Mouse (Mus musculus) c-Kit-positive CD71-positive TER-119-positive erythroid progenitor cells, embryonic 14.5 days (primary cell): ENCODE measurements around the gene Lrrc46.

Experiments used
- DNase-seq: peaks from one replicate; pipeline ENCODE4 v3.0.0-alpha.2; 2013; ENCODE audit warnings: low spot score

Lrrc46 gene

GRCm38 (mm10) chr11:97049492-97050085 is 8.4 kb upstream of the Lrrc46 start:
- DNase-seq = no peak

- DNase-seq = no peak
These were observed 7.0 kb upstream of the Lrrc46 start for GRCm38 (mm10) chr11:97048090-97048650.

GRCm38 (mm10) chr11:97045861-97046260 is 4.7 kb upstream of the Lrrc46 start:
- DNase-seq = no peak

DNA sequence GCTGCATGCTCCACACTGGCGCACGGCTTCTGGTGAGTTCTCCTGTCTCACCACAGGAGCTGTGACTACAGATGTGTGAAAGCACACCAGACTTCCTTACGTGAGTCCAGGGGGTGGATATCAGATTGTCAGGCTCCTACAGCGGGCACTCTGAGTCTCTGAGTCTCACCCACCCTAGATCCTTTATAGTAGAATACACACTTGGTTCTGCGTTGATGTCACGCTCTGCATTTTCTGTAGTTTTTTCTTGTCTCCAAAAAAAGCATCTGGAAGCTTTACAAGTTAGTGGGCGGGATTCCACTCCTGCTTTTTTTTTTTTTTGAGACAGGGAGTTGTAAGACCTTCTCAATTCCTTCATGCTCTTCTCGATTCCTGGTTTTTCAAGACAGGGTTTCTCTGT is 3.7 kb upstream of the Lrrc46 start:
- no peak for DNase-seq

DNA sequence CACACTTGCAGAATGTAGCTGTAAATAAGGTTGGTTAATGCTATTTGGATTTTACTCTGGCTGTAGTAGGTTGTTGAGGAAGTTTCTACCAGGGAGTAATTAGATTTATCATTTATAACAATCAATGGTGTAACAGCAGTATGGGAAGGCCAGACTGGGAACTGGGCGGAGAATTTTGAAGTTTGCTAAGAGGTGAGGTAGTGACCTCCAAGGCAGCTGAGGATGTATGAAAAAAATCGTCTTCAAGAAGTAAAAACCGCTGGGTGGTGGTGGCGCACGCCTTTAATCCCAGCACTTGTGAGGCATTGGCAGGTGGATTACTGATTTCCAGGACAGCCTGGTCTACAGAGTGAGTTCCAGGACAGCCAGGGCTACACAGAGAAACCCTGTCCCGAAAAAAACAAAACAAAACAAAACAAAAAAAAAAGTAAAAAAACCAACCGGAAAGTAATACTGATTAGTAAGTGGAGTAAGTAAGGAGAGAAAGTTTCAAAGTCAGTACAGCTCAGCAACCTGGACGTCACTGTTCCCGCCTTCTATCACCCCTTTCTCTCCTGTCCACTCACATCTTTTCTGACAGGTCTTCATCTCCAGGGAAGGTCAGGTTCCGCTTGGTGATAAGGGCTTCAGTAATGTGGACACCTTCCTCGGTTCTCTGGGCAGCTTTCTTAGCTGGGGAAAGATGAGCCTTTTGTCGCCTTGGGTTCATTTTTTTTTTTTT is 746 bp downstream of the Lrrc46 start:
- no peak for DNase-seq

DNA sequence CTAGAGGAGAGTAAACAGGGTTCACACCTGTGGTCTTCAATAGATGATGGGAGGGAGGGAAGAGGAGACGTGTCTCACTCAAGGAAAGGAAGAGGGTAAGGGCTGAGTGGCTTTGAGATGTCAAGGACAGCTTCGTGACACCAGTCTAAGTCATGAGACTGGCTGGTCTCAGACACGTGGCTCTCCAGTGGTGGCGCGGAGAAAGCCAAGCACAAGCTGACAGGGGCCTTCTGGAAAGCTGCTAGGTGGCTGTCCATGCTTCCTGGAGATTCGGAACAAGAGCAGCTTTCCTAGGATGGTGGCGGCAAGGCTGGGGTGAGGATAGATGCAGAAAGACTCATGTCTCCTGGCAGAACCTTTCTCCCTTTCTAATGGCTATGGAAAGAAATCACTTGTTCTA is 2.3 kb downstream of the Lrrc46 start:
- DNase-seq = no peak

DNA sequence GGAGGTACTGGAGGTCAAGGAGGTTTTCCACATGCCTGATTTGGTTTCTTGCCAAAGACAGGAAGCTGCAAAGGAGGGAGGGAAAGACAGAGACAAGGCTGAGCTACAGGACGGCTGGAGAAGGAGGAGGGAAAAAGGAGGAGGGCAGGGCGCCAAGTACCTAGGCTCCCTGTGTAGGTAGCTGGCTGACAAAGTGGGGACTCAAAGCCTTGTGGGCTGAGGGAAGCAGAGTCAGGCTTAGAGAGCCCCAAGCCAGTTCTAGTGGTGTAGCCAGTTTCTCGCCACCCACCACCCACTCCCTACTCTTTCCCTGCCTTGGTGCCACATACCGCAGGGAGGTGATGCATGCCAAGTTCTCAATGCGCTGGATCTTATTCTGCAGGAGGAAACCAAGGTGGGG is 5.1 kb downstream of the Lrrc46 start:
- DNase-seq = no peak

- no peak for DNase-seq
These were observed 7.4 kb downstream of the Lrrc46 start for GRCm38 (mm10) chr11:97033781-97034180.

GRCm38 (mm10) chr11:97032499-97032898 is 8.7 kb downstream of the Lrrc46 start:
- DNase-seq = no peak

DNA sequence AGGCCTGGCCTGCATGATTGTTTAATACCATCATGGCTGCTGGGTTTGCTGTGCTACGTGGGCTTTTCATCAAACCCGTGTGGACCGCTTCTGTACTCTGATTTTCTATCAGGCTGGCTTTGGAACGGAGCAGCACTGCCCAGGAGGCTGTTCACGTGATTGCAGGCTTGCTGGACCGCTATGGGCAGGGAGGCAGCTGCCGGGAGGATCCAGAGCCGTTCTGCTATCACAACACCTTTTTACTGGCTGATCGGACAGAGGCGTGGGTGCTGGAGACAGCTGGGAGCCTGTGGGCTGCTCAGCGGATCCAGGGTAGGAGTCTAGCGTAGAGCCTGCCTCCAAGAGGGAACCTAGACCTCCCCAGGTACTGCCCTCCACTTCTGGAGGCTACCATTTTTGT is 9.2 kb downstream of the Lrrc46 start:
- no peak for DNase-seq

DNA sequence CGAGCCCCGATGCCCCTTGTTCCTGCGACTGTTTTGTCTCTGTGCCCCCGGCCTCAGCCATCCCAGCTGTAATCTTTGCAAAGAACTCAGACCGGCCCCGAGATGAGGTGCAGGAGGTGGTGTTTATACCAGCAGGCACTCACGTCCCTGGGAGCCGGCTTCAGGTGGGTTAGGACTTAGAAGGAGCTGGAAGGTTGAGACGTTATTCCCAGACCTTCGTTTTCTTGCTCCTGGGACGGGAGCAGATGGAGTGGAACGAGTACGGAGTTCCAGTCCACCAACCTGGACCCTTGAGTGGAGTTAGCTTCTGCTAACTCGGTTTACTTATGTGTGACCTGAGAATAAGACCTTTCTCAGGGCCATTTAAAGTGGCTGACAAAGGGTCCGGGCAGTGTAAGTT is 10.8 kb downstream of the Lrrc46 start:
- DNase-seq = no peak

- peak; percentile 79 for DNase-seq
These were observed 11.4 kb downstream of the Lrrc46 start, which contains the start of gene Scrn2 for GRCm38 (mm10) chr11:97029686-97030417. Gene Scrn2, plus strand, starts transcription at chr11:97029938.

GRCm38 (mm10) chr11:97025721-97026344 is 15.4 kb downstream of the Lrrc46 start:
- peak; percentile 78 for DNase-seq

GRCm38 (mm10) chr11:97024977-97025376 is 16.2 kb downstream of the Lrrc46 start:
- no peak for DNase-seq

- no peak for DNase-seq
These were observed 19.2 kb downstream of the Lrrc46 start for GRCm38 (mm10) chr11:97021873-97022484.

GRCm38 (mm10) chr11:97021121-97021765 is 20.0 kb downstream of the Lrrc46 start:
- DNase-seq = no peak

- no peak for DNase-seq
These were observed 21.9 kb downstream of the Lrrc46 start for GRCm38 (mm10) chr11:97019345-97019708.

DNA sequence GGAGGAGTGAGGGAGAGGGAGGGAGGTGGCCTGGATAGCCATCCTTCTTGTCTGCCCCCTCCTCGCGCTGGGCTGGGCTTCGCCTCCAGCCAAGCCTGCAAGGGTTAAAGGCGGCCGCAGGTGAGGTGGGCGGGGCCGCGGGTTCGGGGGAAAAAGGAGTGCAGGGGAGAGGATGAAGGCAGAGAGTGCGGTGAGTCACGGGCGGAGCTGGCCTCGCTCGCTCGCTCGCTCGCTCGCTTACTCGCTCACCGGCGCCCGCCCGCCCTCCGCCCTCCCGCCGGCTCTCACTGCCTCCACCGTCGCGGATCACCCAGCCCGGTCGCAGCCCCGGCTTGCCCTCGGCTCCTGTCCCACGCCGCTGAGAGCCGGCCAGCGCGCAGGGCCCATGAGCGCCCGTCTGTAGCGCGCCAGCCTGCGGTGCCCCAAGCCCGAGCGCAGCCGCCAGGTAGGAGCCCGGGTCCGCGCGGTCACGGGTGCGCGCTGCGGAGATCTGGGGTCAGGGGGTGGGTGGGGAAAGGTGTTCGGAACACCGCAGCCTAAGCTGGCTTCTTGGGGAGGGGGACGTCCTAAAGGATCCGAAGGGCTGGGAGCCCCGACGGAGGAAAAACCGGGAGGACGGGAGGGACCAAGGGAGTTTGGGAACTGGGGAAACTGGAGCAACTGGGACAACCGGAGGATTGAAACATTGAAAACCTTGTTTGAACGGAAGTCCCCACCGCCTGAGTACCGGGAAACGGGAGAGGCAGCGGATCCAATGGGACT is 22.4 kb downstream of the Lrrc46 start:
- no peak for DNase-seq

GRCm38 (mm10) chr11:97017696-97018582 is 23.3 kb downstream of the Lrrc46 start:
- no peak for DNase-seq
